Mouse (Mus musculus) T-helper 2 cell (primary cell): ENCODE results near the gene Ahnak2.

Experiments used
- in situ Hi-C: fragments of 300-600 bp; cut with MboI, MseI; formaldehyde crosslinking; loops from one replicate; pipeline ENCODE4 v1.15.1; 2025; ENCODE audit warnings: high pct_unique_total_duplicates

Gene Ahnak2

GRCm38 (mm10) chr12:112763176-112763575, 39.3 kb downstream of the Ahnak2 start:
- in situ Hi-C loops: no loop called here

GRCm38 (mm10) chr12:112762018-112762417, 40.4 kb downstream of the Ahnak2 start:
- in situ Hi-C loops: no loop called here

DNA sequence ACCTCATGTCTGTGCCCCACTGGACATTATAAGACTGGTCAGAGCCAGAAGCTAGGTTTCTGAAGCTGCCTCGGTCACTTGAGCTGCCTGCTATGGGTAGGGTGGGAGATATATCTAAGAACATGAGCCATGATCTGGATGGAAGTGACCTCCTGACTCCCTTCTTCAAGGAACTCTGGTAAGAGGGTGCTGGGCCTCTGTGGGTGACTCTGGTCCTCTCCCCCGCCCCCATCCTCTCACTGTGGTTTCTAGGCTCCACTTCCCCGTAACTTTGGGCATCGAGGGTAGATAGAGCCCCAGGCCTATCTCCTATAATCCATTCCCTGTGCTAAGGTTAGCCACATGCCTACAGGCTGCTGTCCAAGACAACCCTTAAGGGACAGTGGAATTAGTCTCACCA, 41.0 kb downstream of the Ahnak2 start:
- in situ Hi-C loops: no loop called here

DNA sequence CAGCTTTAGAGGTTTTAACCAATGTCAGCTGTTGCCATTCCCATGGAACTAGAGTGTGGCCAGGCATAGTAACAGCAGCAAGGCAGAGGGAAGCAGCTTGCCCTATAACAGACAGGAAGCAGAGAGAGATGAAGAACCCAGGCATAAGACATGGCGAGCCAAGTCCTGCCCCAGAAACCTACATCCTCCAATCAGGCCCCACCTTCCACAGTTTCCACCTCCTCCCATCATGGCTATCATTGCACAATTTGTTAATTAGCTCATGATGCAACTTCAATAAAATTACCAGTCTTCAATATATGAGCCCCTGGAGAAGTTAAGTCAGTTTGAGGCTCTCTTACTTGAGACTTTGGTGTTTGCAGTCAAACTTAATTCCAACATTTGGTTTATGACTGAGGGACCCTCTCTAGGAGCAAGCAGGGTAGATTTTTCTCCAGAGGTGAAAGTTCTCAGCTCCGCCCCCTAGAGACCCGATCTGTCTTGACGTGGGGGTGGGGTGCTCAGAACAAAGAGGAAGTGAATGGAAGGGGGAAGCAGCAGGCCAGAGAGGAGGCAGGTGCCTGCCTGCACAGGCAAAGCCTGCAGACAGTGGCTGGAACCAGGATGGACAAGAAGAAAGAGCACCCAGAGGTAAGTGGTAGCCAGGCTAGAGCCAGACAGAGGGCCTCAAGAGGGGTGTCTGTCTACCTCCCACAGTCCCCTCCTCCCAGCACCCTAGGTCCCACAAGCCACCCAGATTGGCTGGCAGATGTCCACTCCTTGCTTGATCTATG, 42.1 kb downstream of the Ahnak2 start, which contains the start of gene Pld4:
Pld4 (plus strand) TSS at position 502 of the 773 bp plus-strand sequence.
- in situ Hi-C loops: no loop called here

DNA sequence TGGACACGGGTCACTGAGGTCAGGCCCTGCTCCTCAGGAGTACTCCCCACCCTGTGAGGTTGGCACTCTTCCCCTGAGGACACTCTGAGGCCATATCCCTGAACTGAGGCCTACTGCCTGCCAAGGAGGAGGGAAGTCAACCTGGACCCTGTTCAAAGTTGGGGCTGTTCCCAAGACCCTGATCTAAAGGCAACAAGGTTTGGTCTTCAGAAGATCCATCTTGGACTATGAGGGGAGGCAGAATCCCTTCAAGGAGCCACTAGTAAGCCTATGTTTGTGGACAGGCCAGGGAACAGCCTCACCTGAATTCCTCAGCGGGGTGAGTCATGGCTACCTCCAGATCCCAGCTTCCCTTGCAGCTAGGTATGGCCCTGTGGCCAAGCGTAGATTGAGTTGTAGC, 43.0 kb downstream of the Ahnak2 start:
- in situ Hi-C loops: no loop called here

DNA sequence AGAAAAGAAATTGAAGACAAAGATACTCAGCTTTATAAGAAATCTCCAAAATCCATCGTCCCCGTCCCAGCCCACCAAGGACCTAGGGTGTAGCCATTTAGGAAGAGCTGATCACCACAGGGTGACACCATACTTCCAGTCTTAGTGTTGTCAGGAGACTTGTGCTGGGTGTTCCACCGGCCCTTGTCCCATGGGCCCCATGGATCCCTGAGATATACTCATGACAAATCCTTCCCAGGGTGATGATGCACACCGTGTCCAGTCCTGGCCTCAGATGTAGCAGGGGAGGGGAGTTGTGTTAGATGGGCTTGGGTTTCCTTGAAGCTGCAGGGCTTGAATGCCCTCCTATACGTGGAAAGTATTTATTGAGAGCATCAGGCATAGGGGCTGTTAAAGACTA, 44.6 kb downstream of the Ahnak2 start:
- in situ Hi-C loops: no loop called here

GRCm38 (mm10) chr12:112755900-112756299, 46.6 kb downstream of the Ahnak2 start:
- in situ Hi-C loops: no loop called here

GRCm38 (mm10) chr12:112752399-112752798, 50.1 kb downstream of the Ahnak2 start:
- in situ Hi-C loops: no loop called here

GRCm38 (mm10) chr12:112750976-112751375, 51.5 kb downstream of the Ahnak2 start:
- in situ Hi-C loops: no loop called here

DNA sequence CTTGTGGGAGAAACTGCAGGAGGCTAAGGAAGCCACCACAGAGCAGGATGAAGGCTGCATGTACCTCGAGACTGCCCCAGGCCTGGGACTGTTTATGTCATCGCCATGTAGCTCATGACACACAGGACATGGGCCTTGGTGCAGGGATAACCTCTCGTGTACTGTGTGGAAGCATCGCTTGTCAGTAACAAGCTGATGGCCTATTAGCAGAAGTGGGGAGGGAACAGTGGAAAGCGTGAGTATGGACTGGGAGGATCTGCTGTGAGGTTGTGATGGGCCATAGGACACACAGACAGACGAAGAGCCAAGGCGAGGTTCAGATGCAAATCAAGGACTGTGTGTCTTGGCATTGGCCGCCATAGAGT, 54.9 kb downstream of the Ahnak2 start:
- in situ Hi-C loops: loop anchor here (10.0 kb wide), 1 partner anchor 97 kb away; no protein-coding TSS in a partner anchor

DNA sequence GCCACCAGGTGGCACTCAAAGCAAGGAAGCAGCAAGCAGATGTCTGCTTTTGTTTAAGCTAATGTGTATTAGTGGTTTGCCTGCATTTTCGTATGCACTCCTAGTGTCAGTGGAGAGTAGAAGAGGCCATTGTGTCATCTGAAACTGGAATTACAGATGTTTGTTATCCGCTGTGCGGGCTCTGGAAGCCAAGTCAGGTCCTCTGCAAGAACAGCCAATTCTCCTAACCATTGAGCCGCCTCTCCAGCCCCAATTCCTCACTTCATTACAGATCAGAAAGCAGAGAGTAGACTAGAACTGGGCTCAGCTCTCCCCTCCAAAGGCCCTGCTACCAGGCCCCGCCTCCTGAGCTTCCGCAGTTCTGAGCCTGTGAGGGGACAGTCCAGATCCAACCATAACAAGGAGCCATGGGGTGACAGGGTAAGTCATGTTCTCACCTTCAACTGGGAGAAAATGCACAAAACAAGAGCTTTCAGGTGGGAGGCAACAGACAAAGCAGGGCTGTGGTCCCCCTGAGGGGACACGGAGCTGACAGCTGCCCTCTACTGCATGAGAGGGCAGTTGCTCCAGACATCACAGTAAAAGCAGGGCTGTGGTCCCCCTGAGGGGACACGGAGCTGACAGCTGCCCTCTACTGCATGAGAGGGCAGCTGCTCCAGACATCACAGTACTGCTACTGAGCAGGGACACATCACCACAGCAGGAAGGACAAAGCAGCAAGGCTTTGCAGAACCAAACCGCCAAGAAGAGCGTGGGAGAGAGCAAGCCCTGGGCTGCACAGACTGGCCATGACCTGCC, 55.5 kb downstream of the Ahnak2 start:
- in situ Hi-C loops: loop anchor here (10.0 kb wide), 1 partner anchor 98 kb away; no protein-coding TSS in a partner anchor

DNA sequence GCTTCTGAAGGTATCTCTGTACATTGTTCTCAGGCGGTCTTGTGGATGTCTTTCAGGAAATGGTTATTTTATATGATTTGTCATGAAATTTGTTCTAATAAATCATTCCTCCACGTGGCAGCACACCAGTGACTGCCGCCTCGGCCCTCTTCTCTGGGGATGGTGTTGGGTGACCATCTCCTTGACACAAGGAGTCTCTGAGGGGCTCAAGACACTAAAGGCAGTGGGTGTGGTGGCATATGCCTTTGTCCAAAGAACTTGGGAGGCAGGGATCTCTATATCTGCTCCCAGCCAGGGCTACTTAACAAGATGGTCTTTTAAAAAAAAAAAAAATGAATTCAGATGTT, 56.0 kb downstream of the Ahnak2 start:
- in situ Hi-C loops: loop anchor here (10.0 kb wide), 1 partner anchor 98 kb away; no protein-coding TSS in a partner anchor

GRCm38 (mm10) chr12:112745716-112746115, 56.7 kb downstream of the Ahnak2 start:
- in situ Hi-C loops: loop anchor here (10.0 kb wide), 1 partner anchor 99 kb away; no protein-coding TSS in a partner anchor

- in situ Hi-C loops: loop anchor here (5.0 to 10.0 kb wide), 2 partner anchors 62 to 100 kb away; partner anchors contain the start of gene Clba1
Observed at GRCm38 (mm10) chr12:112744891-112745580, 57.4 kb downstream of the Ahnak2 start.

DNA sequence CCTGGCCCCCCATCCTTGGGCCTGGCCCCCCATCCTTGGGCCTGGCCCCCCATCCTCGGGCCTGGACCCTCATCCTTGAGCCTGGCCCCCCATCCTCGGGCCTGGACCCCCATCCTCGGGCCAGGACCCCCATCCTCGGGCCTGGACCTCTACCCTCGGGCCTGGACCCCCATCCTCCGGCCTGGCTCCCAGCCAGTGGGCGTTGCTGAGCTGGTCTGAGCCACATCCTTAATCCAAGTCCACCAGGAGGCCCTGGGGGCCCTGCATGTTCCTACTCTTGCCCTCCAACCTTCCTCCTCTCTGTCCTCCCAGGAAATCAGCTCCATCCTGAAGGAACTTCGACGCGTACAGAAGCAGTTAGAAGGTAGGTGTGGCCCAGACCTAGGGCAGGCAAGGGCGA, 58.2 kb downstream of the Ahnak2 start:
- in situ Hi-C loops: loop anchor here (5.0 to 10.0 kb wide), 2 partner anchors 63 to 101 kb away; partner anchors contain the start of gene Clba1

DNA sequence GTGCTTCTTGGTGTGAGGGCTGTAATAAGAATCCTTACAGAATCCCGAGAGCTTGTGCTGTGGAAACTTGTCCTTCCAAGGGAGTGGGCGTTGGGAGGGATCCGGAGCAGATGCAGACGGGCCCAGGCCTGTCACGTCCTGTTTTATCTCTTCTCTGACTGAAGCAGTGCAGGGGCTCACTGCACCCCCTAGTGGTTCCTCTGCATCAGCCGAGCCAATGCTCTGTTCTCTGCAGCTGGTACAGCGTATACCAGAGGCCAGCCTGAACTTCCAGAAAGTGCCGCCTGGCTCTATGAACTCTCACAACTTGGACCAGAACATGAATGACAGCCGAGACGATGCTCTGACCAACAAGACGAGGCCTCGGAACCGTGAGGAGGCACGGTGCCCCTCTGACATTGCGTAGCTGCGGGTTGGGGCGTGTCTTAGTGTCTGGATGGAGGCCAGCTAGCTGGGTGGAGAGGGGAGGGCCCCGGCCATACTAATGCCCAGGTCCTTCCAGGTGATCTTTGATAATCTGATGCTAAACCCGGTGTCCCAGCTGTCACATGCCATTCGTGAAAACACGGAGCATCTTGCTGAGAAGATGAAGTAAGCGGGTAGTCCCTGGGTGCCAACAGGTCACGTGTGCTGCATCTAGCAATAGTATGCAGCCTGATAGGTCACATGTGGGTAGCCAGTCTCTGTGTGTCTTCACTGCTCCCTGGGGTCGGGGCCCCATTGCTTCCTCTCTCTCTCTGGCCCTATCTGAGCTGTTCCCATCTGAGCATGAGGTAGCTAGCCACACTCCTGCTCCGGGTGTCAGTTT, 59.1 kb downstream of the Ahnak2 start:
- in situ Hi-C loops: loop anchor here (5.0 to 10.0 kb wide), 2 partner anchors 64 to 101 kb away; partner anchors contain the start of gene Clba1

DNA sequence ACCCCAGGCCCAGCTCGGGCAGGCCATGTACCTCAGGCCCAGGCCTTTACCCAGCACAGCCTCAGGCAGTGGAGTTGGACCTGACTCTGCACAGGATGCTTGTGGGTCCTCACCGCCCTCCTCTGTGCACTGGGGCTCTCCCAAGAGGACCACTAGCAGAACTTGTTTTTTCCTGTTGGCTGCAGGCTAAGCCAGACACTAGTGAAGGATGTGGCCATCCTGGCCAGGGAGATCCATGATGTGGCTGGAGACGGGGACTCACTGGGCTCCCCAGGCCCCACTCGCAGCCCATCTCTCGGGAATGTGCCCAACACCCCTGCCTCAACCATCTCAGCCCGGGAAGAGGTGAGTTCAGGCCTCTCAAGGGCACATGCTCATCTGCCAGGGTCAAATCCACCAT, 59.7 kb downstream of the Ahnak2 start:
- in situ Hi-C loops: loop anchor here (5.0 to 10.0 kb wide), 2 partner anchors 65 to 102 kb away; partner anchors contain the start of gene Clba1

DNA sequence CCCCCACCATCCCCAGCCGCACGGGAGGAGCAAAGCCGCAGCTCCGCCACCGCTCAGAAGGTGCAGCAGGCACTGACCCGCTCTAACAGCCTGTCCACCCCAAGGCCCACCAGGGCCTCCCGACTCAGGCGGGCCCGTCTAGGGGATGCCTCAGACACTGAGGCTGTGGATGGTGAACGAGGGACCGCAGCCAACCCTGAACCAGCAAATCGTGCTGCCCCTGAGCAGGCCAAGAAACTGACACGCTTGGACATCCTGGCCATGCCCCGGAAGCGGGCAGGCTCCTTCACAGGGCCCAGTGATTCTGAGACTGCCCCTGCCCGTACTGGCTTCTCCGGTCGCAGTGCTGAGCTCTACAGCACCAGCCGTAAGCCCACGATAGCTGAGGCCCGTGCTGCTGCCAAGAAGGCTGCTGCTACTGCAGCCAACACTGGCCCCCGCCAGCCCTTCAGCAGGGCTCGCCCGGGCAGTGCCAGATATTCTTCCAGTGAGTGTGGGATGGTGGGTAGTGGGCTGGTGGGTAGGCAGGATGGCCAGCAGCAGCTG, 63.4 kb downstream of the Ahnak2 start:
- in situ Hi-C loops: no loop called here

- in situ Hi-C loops: no loop called here
Observed at GRCm38 (mm10) chr12:112738281-112739022, 64.0 kb downstream of the Ahnak2 start.

DNA sequence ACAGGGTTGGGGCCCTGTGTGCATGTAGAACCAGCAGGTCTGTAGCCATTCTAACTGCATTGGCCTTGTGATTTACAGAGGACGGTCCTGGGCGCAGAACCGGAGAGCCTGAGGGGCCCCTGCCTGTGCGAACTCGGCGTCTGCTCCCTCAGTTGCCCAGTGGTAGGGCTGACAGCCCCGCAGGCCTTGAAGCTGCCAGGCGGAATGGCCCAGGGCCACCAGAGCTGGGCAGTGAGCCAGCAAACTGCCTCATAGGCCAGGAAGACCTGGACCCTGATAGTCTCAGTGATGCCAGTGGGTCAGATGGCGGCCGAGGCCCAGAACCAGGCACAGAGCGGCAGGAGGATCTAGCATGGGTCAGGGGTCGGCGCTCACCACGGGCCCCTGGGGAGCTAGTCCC, 64.7 kb downstream of the Ahnak2 start:
- in situ Hi-C loops: no loop called here
